Mouse (Mus musculus) limb, embryonic 15.5 days (tissue): ENCODE data around the gene Galc. TPM values are rescaled to one million over a fixed set of nuclear protein-coding genes. Genes with fewer than 3 reads are reported as not detected.

ENCODE experiments used
- ATAC-seq: fragments of 200-750 bp; cut with Nextera tagmentation; 2 replicates; pipeline ENCODE4 v1.8.0; 2017; ENCODE audit warnings: low read depth, moderate TSS enrichment; ENCODE audit not compliant: insufficient number of reproducible peaks, low FRiP score, low TSS enrichment
- H3K27ac ChIP-seq: fragments of 300-500 bp; sonication (generic); 2 replicates; pipeline ENCODE4 v1.5.1; 2015; ENCODE audit warnings: moderate library complexity, mild to moderate bottlenecking, inconsistent platforms
- H3K27me3 ChIP-seq: fragments of 300-500 bp; sonication (generic); 2 replicates; pipeline ENCODE4 v1.6.1; 2015; ENCODE audit warnings: inconsistent platforms
- H3K36me3 ChIP-seq: fragments of 300-500 bp; sonication (generic); 2 replicates; pipeline ENCODE4 v1.6.1; 2015; ENCODE audit warnings: inconsistent platforms
- H3K4me1 ChIP-seq: fragments of 300-500 bp; sonication (generic); 2 replicates; pipeline ENCODE4 v1.6.1; 2015; ENCODE audit warnings: inconsistent platforms
- H3K4me2 ChIP-seq: fragments of 300-500 bp; sonication (generic); 2 replicates; pipeline ENCODE4 v1.6.1; 2015; ENCODE audit warnings: mild to moderate bottlenecking, inconsistent platforms
- H3K4me3 ChIP-seq: fragments of 300-500 bp; sonication (generic); 2 replicates; pipeline ENCODE4 v1.5.1; 2015; ENCODE audit warnings: mild to moderate bottlenecking, inconsistent platforms
- H3K9ac ChIP-seq: fragments of 300-500 bp; sonication (generic); 2 replicates; pipeline ENCODE4 v1.6.1; 2015; ENCODE audit warnings: inconsistent platforms
- H3K9me3 ChIP-seq: fragments of 300-500 bp; sonication (generic); 2 replicates; pipeline ENCODE4 v1.6.1; 2016; ENCODE audit warnings: inconsistent platforms
- WGBS: fragments of 180-500 bp; shearing (Covaris S2); methylation state at CpG from one replicate; pipeline ENCODE4 v1.1.7; 2015; 5-methylcytosine and 5-hydroxymethylcytosine counted together
- polyA plus RNA-seq: library from polyadenylated mRNA; unstranded; fragments of >200 nt; fragmentation: Nextera tagmentation; extraction: Ambion mirVana; gene quantifications from 2 replicates; pipeline ENCODE4 v1.2.1, GENCODE M21; 2015

Gene Galc
- polyA plus RNA-seq, 1 experiment from 2014 or later = 6.7 TPM

- Histone ChIP-seq H3K9me3 (no peaks in the 10 kb centered on the region), H3K27ac (no peak overlapping the region), H3K4me3 (no peak overlapping the region), H3K4me2 (no peak overlapping the region), H3K36me3 (no peaks in the 10 kb centered on the region), H3K4me1 (peaks cover 8% of the 10 kb centered on the region; the same call in 1 of the 2 replicates), H3K27me3 (no peaks in the 10 kb centered on the region), H3K9ac (no peak overlapping the region)
- no peak for ATAC-seq
- WGBS = 17% methylated on average over 6 of the region's 6 CpGs
These were observed 98.4 kb downstream of the Galc start for GRCm38 (mm10) chr12:98160867-98161266.

Other genes with a start within 250 kb of the Galc start
- gene Gpr65, start 9.2 kb upstream of the Galc start, polyA plus RNA-seq = 6.3 and 7.0 TPM in 2 replicates